Mouse (Mus musculus) CH12F3 (cell line): Measurements from ENCODE around the gene Vnn3.

Experiments used
- in situ Hi-C: fragments of 300-500 bp; cut with MboI; formaldehyde crosslinking; loops from 2 replicates; pipeline ENCODE4 v1.14.3; 2020; ENCODE audit warnings: low sequenced_read_pairs

The Vnn3 gene

GRCm38 (mm10) chr10:23851228-23851912 lies at the start of gene Vnn3:
Gene Vnn3 (plus strand): TSS chr10:23851462.
- in situ Hi-C loops = no loop called here

GRCm38 (mm10) chr10:23802911-23803310 lies 48.4 kb upstream of the Vnn3 start:
- in situ Hi-C loops = loop anchor here (25.0 kb wide), 1 partner anchor 284 kb away; the partner anchor contains the start of genes Taar8a and Taar8b

GRCm38 (mm10) chr10:23804665-23805064 lies 46.6 kb upstream of the Vnn3 start:
- in situ Hi-C loops = loop anchor here (25.0 kb wide), 1 partner anchor 283 kb away; the partner anchor contains the start of genes Taar8a and Taar8b

GRCm38 (mm10) chr10:23806201-23806600 lies 45.1 kb upstream of the Vnn3 start:
- in situ Hi-C loops = loop anchor here (25.0 kb wide), 1 partner anchor 281 kb away; the partner anchor contains the start of genes Taar8a and Taar8b

GRCm38 (mm10) chr10:23811635-23812437 lies 39.4 kb upstream of the Vnn3 start:
- in situ Hi-C loops = loop anchor here (25.0 kb wide), 1 partner anchor 275 kb away; the partner anchor contains the start of genes Taar8a and Taar8b

GRCm38 (mm10) chr10:23812438-23812759 lies 38.9 kb upstream of the Vnn3 start:
- in situ Hi-C loops = loop anchor here (25.0 kb wide), 1 partner anchor 275 kb away; the partner anchor contains the start of genes Taar8a and Taar8b

- in situ Hi-C loops = loop anchor here (25.0 kb wide), 1 partner anchor 274 kb away; the partner anchor contains the start of genes Taar8a and Taar8b
These were observed 38.2 kb upstream of the Vnn3 start for GRCm38 (mm10) chr10:23812852-23813766.

GRCm38 (mm10) chr10:23815168-23815567 lies 36.1 kb upstream of the Vnn3 start:
- in situ Hi-C loops = loop anchor here (25.0 kb wide), 1 partner anchor 272 kb away; the partner anchor contains the start of genes Taar8a and Taar8b

GRCm38 (mm10) chr10:23816241-23816640 lies 35.0 kb upstream of the Vnn3 start:
- in situ Hi-C loops = loop anchor here (25.0 kb wide), 1 partner anchor 271 kb away; the partner anchor contains the start of genes Taar8a and Taar8b

GRCm38 (mm10) chr10:23826516-23826915 lies 24.7 kb upstream of the Vnn3 start:
- in situ Hi-C loops = no loop called here

GRCm38 (mm10) chr10:23836003-23836964 lies 15.0 kb upstream of the Vnn3 start:
- in situ Hi-C loops = no loop called here

GRCm38 (mm10) chr10:23837115-23837514 lies 14.1 kb upstream of the Vnn3 start:
- in situ Hi-C loops = no loop called here

GRCm38 (mm10) chr10:23838910-23839309 lies 12.4 kb upstream of the Vnn3 start:
- in situ Hi-C loops = no loop called here

- in situ Hi-C loops = no loop called here
These were observed 11.9 kb upstream of the Vnn3 start for GRCm38 (mm10) chr10:23839368-23839767.

- in situ Hi-C loops = no loop called here
These were observed 10.8 kb upstream of the Vnn3 start for GRCm38 (mm10) chr10:23840496-23840895.

- in situ Hi-C loops = no loop called here
These were observed 834 bp downstream of the Vnn3 start for GRCm38 (mm10) chr10:23852096-23852495.

- in situ Hi-C loops = no loop called here
These were observed 13.4 kb downstream of the Vnn3 start for GRCm38 (mm10) chr10:23864362-23865312.

- in situ Hi-C loops = no loop called here
These were observed 29.4 kb downstream of the Vnn3 start for GRCm38 (mm10) chr10:23880695-23881094.
